Mouse (Mus musculus) myocyte (in vitro differentiated cells): Measurements from ENCODE around the gene Uvrag. TPM values are rescaled to one million over a fixed set of nuclear protein-coding genes. Genes with fewer than 3 reads are reported as not detected.

ENCODE experiments used
- H3K27me3 ChIP-seq: one replicate; pipeline ENCODE4 v1.6.1; 2011; ENCODE audit not compliant: control insufficient read depth, insufficient read depth, insufficient read length
- H3K36me3 ChIP-seq: one replicate; pipeline ENCODE4 v1.6.1; 2011; ENCODE audit not compliant: control insufficient read depth, insufficient read depth
- H3K4me2 ChIP-seq: one replicate; pipeline ENCODE4 v1.6.1; 2011; ENCODE audit warnings: low read depth, control low read depth
- H3K4me3 ChIP-seq: one replicate; pipeline ENCODE4 v1.5.1; 2011; ENCODE audit warnings: mild to moderate bottlenecking, control low read depth, moderate library complexity
- H3K79me2 ChIP-seq: one replicate; pipeline ENCODE4 v1.6.1; 2011; ENCODE audit not compliant: control insufficient read depth, insufficient read depth
- H3ac ChIP-seq: one replicate; pipeline ENCODE4 v1.6.1; 2011; ENCODE audit not compliant: control insufficient read depth, insufficient read length
- CEBPB ChIP-seq: IDR thresholded peaks from 2 replicates; pipeline ENCODE4 v1.6.1; 2011; ENCODE audit warnings: mild to moderate bottlenecking, moderate library complexity; ENCODE audit not compliant: poor library complexity, insufficient read depth, severe bottlenecking
- E2F4 ChIP-seq: IDR thresholded peaks from one replicate; pipeline ENCODE4 v1.6.1; 2011; ENCODE audit warnings: mild to moderate bottlenecking, control low read depth, moderate library complexity; ENCODE audit not compliant: insufficient read depth
- MAX ChIP-seq: IDR thresholded peaks from one replicate; pipeline ENCODE4 v1.6.1; 2011; ENCODE audit warnings: low read depth, mild to moderate bottlenecking, control low read depth
- MYOD1 ChIP-seq, 3 experiments: IDR thresholded peaks; one replicate each; pipeline ENCODE4 v1.6.1; 2011; ENCODE audit warnings: control low read depth in 2 of 3, low read depth in 2 of 3, mild to moderate bottlenecking in 2 of 3, moderate library complexity in 1 of 3; ENCODE audit not compliant: insufficient read length in 2 of 3, control insufficient read depth in 1 of 3
- MYOG ChIP-seq, 3 experiments: IDR thresholded peaks; one replicate each; pipeline ENCODE4 v1.6.1; 2011; ENCODE audit warnings: control low read depth in 2 of 3, low read depth in 2 of 3, mild to moderate bottlenecking in 2 of 3; ENCODE audit not compliant: insufficient read length in 2 of 3, control insufficient read depth in 1 of 3, insufficient read depth in 1 of 3
- POLR2A ChIP-seq: IDR thresholded peaks from one replicate; pipeline ENCODE4 v1.6.1; 2011; ENCODE audit warnings: low read depth, mild to moderate bottlenecking, control low read depth, moderate library complexity; ENCODE audit not compliant: insufficient read length
- POLR2AphosphoS2 ChIP-seq: IDR thresholded peaks from one replicate; pipeline ENCODE4 v1.6.1; 2011; ENCODE audit warnings: low read depth, control low read depth; ENCODE audit not compliant: insufficient read length
- REST ChIP-seq: IDR thresholded peaks from one replicate; pipeline ENCODE4 v1.6.1; 2011; ENCODE audit warnings: mild to moderate bottlenecking, control low read depth, moderate library complexity; ENCODE audit not compliant: insufficient read depth, insufficient read length
- SRF ChIP-seq: IDR thresholded peaks from one replicate; pipeline ENCODE4 v1.6.1; 2011; ENCODE audit warnings: low read depth; ENCODE audit not compliant: control insufficient read depth, insufficient read length
- TCF12 ChIP-seq: IDR thresholded peaks from one replicate; pipeline ENCODE4 v1.6.1; 2011; ENCODE audit warnings: mild to moderate bottlenecking, control low read depth; ENCODE audit not compliant: poor library complexity, insufficient read depth, severe bottlenecking
- TCF3 ChIP-seq: IDR thresholded peaks from one replicate; pipeline ENCODE4 v1.6.1; 2011; ENCODE audit warnings: low read depth, control low read depth; ENCODE audit not compliant: insufficient read length
- USF1 ChIP-seq: IDR thresholded peaks from one replicate; pipeline ENCODE4 v1.6.1; 2011; ENCODE audit warnings: low read depth, mild to moderate bottlenecking, control low read depth, moderate library complexity
- polyA plus RNA-seq: library from polyadenylated mRNA; unstranded; fragments of >200 nt; fragmentation: generic; extraction: Trizol; gene quantifications from one replicate; pipeline ENCODE4 v1.2.1, GENCODE M21; 2012; ENCODE audit warnings: missing spikeins

The Uvrag gene
- polyA plus RNA-seq, 1 experiment, result 9.0 TPM

DNA sequence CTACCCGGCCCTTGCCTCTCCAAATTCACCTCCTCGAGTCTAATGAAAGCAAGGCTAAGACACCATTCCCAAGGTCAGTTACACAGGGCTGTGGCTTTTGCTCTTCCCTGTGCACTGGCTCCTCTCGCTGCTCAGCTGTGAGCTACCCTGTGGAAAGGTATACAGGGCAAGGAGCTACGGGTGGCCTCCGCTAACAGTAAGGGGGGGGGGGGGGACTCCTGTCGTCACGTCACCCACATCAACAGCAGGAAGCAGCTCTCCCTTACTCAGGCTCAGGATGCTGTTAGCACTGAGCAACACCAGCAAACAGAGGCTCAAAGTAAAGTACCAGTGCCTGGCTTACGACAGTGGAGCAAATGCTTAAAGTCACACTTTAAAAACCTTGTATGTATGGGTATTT lies 11.8 kb upstream of the Uvrag start:
- Histone ChIP-seq H3K79me2 (no peaks in the 10 kb centered on the region), H3K27me3 (no peaks in the 10 kb centered on the region), H3K4me2 (no peak overlapping the region), H3K36me3 (no peaks in the 10 kb centered on the region), H3K4me3 (no peak overlapping the region), H3ac (no peak overlapping the region)
- TF ChIP-seq MYOD1 (IDR thresholded peaks at IDR 0.05; ENCODE audit: control insufficient read depth in 1 of 3, insufficient read length in 2 of 3, low read depth in 2 of 3) (no peak), POLR2AphosphoS2 (no peak), REST (no peak), USF1 (no peak), TCF3 (no peak), MAX (no peak), TCF12 (no peak), POLR2A (no peak), E2F4 (no peak), SRF (no peak), CEBPB (no peak), MYOG (IDR thresholded peaks at IDR 0.05; ENCODE audit: control insufficient read depth in 1 of 3, insufficient read depth in 1 of 3, insufficient read length in 2 of 3, low read depth in 2 of 3) (no peak)

- no peak overlapping the region for H3K4me3 ChIP-seq
- no peaks in the 10 kb centered on the region for H3K27me3 ChIP-seq
- no peaks in the 10 kb centered on the region for H3K36me3 ChIP-seq
- no peak overlapping the region for H3ac ChIP-seq
- no peaks in the 10 kb centered on the region for H3K79me2 ChIP-seq
- H3K4me2 ChIP-seq, result no peak overlapping the region
- TF ChIP-seq MYOG (IDR thresholded peaks at IDR 0.05; ENCODE audit: control insufficient read depth in 1 of 3, insufficient read depth in 1 of 3, insufficient read length in 2 of 3, low read depth in 2 of 3) (peak in 1 of 3 experiments; percentile 15), MAX (no peak), POLR2A (no peak)
Measured at GRCm38 (mm10) chr7:99151342-99151741, 10.4 kb upstream of the Uvrag start.

DNA sequence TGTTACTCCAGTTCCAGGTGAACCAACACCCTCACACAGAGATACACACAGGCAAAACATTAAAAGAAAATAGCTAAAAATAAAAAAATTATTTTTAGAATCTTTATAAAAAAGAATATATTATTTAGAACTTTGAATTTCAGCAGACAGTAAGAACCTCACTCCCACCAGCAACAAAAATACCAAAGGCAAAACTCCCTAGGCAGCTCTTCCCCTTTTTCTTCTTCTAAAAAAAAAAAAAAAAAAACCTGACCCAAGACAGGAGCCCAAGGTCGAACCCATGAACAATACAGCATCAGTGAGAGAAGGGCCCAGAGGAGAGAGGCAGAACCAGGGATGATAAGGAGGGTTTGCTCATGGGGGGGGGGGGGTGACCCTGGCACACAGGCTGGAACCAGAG lies 8.1 kb upstream of the Uvrag start:
- Histone ChIP-seq H3K36me3 (no peaks in the 10 kb centered on the region), H3K4me3 (no peak overlapping the region), H3K79me2 (no peaks in the 10 kb centered on the region), H3K27me3 (no peaks in the 10 kb centered on the region), H3K4me2 (no peak overlapping the region), H3ac (no peak overlapping the region)
- no peak for TF ChIP-seq POLR2AphosphoS2
- TF ChIP-seq MYOG (IDR thresholded peaks at IDR 0.05; ENCODE audit: control insufficient read depth in 1 of 3, insufficient read depth in 1 of 3, insufficient read length in 2 of 3, low read depth in 2 of 3), result no peak

DNA sequence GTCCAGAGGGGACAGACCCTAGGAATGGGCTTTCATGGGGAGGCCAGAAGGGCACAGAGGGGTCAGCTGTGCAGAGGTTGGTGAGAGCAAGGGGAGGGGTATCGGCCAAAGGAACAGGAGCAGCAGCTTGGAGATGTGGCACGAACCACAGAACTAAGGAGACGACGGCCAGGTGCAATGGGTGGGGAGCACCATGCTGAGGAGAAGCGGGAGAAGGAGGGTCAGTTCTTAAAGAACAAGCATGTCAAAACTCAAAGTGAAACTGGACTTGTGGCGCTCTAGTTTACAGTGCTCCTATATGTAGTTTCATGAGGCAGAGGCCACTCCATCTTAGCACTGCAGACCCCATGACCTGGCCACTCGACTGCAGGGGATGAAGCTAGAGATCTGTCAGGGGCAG lies 6.6 kb upstream of the Uvrag start:
- Histone ChIP-seq H3K4me3 (no peak overlapping the region), H3K36me3 (no peaks in the 10 kb centered on the region), H3K4me2 (no peak overlapping the region), H3K79me2 (no peaks in the 10 kb centered on the region), H3ac (no peak overlapping the region), H3K27me3 (no peaks in the 10 kb centered on the region)
- TF ChIP-seq MAX, result no peak
- no peak for TF ChIP-seq CEBPB
- TF ChIP-seq REST, result no peak
- no peak for TF ChIP-seq MYOG (IDR thresholded peaks at IDR 0.05; ENCODE audit: control insufficient read depth in 1 of 3, insufficient read depth in 1 of 3, insufficient read length in 2 of 3, low read depth in 2 of 3)
- no peak for TF ChIP-seq POLR2AphosphoS2
- TF ChIP-seq USF1, result no peak
- no peak for TF ChIP-seq E2F4
- no peak for TF ChIP-seq MYOD1 (IDR thresholded peaks at IDR 0.05; ENCODE audit: control insufficient read depth in 1 of 3, insufficient read length in 2 of 3, low read depth in 2 of 3)
- TF ChIP-seq TCF3, result no peak
- TF ChIP-seq TCF12, result no peak
- TF ChIP-seq POLR2A, result no peak
- no peak for TF ChIP-seq SRF

- H3K27me3 ChIP-seq, result no peaks in the 10 kb centered on the region
- H3K4me2 ChIP-seq, result no peak overlapping the region
- TF ChIP-seq E2F4 (no peak), TCF12 (no peak), USF1 (no peak), TCF3 (no peak), CEBPB (no peak), REST (no peak), MYOG (IDR thresholded peaks at IDR 0.05; ENCODE audit: control insufficient read depth in 1 of 3, insufficient read depth in 1 of 3, insufficient read length in 2 of 3, low read depth in 2 of 3) (no peak), MAX (no peak), SRF (no peak), POLR2AphosphoS2 (no peak), POLR2A (no peak)
Measured at GRCm38 (mm10) chr7:99146906-99147305, 6.0 kb upstream of the Uvrag start.

More at GRCm38 (mm10) chr7:99146906-99147305, 6.0 kb upstream of the Uvrag start:
- Histone ChIP-seq H3K36me3 (no peaks in the 10 kb centered on the region), H3K4me3 (no peak overlapping the region), H3K79me2 (no peaks in the 10 kb centered on the region), H3ac (no peak overlapping the region)
